Mouse (Mus musculus) T-helper 17 cell (primary cell): ENCODE measurements at regions not wholly inside any gene's neighbourhood (a gene's known extent, or its start where the extent isn't known, plus 50 kb on each side); places are given as distances from the start of the nearest gene placed in this dataset.

Experiments
- in situ Hi-C, 2 experiments: fragments of 300-600 bp; cut with MboI, MseI; formaldehyde crosslinking; loops; 1 replicate in 1 of 2; 2 replicates in 1 of 2; pipeline ENCODE4 v1.15.1; 2025; ENCODE audit warnings: high pct_unique_total_duplicates in 2 of 2

GRCm38 (mm10) chr13:36807961-36808360 is 73.0 kb upstream of the Nrn1 start:
- in situ Hi-C loops = no loop called here

- in situ Hi-C loops = loop anchor here in 1 of 2 experiments (5.0 to 10.0 kb wide), 2 partner anchors 215 to 528 kb away; no protein-coding TSS in a partner anchor
These were observed 54.4 kb upstream of the Nrn1 start for GRCm38 (mm10) chr13:36789360-36789759.
